Mouse (Mus musculus): ENCODE measurements around the gene Rnf181.

- TF ChIP-seq CTCF (IDR thresholded peaks at IDR 0.05; ENCODE audit: extremely low read depth, insufficient read depth, insufficient read length, insufficient replicate concordance) (no peak), POLR2A (IDR thresholded peaks at IDR 0.05; ENCODE audit: low read depth, low read length) (no peak)
These were observed 12.8 kb upstream of the Rnf181 start for GRCm38 (mm10) chr6:72379377-72380130.

Measured in spleen, adult 2 months (tissue).